Mouse (Mus musculus) megakaryocyte, embryonic 14.5 days (primary cell): ENCODE results near the gene Cntd1. TPM values are rescaled to one million over a fixed set of nuclear protein-coding genes. Genes with fewer than 3 reads are reported as not detected.
A peak's percentile ranks its signal among the peaks of the same experiment; 100 is the strongest.

Source experiments
- H3K27me3 ChIP-seq: replicated peaks from 2 replicates; pipeline ENCODE3; 2012; ENCODE audit warnings: inconsistent platforms
- H3K36me3 ChIP-seq: replicated peaks from 2 replicates; pipeline ENCODE3; 2012; ENCODE audit warnings: low read length, inconsistent platforms, mixed read lengths
- H3K4me1 ChIP-seq: 2 replicates; pipeline ENCODE4 v1.6.1; 2012; ENCODE audit warnings: inconsistent platforms
- H3K4me3 ChIP-seq: replicated peaks from 2 replicates; pipeline ENCODE3; 2012; ENCODE audit warnings: moderate library complexity, mild to moderate bottlenecking, inconsistent platforms
- H3K9me3 ChIP-seq: 2 replicates; pipeline ENCODE4 v1.6.1; 2012; ENCODE audit warnings: inconsistent platforms
- FLI1 ChIP-seq: IDR thresholded peaks from 2 replicates; pipeline ENCODE4 v1.6.1; 2012; ENCODE audit warnings: low read length, inconsistent platforms, mixed read lengths
- GATA1 ChIP-seq: IDR thresholded peaks from 3 replicates; pipeline ENCODE4 v1.6.1; 2012; ENCODE audit warnings: mixed read lengths, low read length, inconsistent platforms, borderline replicate concordance
- polyA plus RNA-seq: library from polyadenylated mRNA; stranded (reverse); fragments of >175 nt; gene quantifications from 2 replicates; pipeline ENCODE4 v1.2.3, GENCODE M21; 2012; ENCODE audit warnings: low replicate concordance; ENCODE audit not compliant: insufficient read depth

Cntd1 gene
- not detected in 2 replicates for polyA plus RNA-seq

GRCm38 (mm10) chr11:101278223-101279192, at the start of gene Cntd1, which contains the start of gene Coa3:
Cntd1 (plus strand) TSS chr11:101279012.
Coa3 (minus strand) TSS chr11:101279114.
- H3K36me3 ChIP-seq = peaks cover 28% of the 10 kb centered on the region
- H3K4me1 ChIP-seq = peaks cover 55% of the 10 kb centered on the region
- H3K4me3 ChIP-seq = peak within 1 kb of the TSS; percentile 98
- TF ChIP-seq GATA1 = no peak
- TF ChIP-seq FLI1 = no peak
- H3K27me3 ChIP-seq = peaks cover 9% of the 10 kb centered on the region
- H3K9me3 ChIP-seq = no peaks in the 10 kb centered on the region

- no peak for TF ChIP-seq FLI1
- no peak for TF ChIP-seq GATA1
- no peak overlapping the region for H3K4me3 ChIP-seq
- peaks cover 63% of the 10 kb centered on the region for H3K27me3 ChIP-seq
- no peaks in the 10 kb centered on the region for H3K9me3 ChIP-seq
- peaks cover 43% of the 10 kb centered on the region for H3K4me1 ChIP-seq
- no peaks in the 10 kb centered on the region for H3K36me3 ChIP-seq
Observed at GRCm38 (mm10) chr11:101229361-101229900, 49.4 kb upstream of the Cntd1 start.

- peaks cover 67% of the 10 kb centered on the region for H3K27me3 ChIP-seq
- H3K4me1 ChIP-seq = peaks cover 36% of the 10 kb centered on the region
- no peaks in the 10 kb centered on the region for H3K9me3 ChIP-seq
- no peaks in the 10 kb centered on the region for H3K36me3 ChIP-seq
- no peak overlapping the region for H3K4me3 ChIP-seq
- TF ChIP-seq GATA1 = no peak
- TF ChIP-seq FLI1 = no peak
Observed at GRCm38 (mm10) chr11:101230061-101230511, 48.7 kb upstream of the Cntd1 start.

GRCm38 (mm10) chr11:101230526-101230925, 48.3 kb upstream of the Cntd1 start:
- TF ChIP-seq GATA1 (no peak), FLI1 (no peak)
- peaks cover 69% of the 10 kb centered on the region for H3K27me3 ChIP-seq
- peaks cover 33% of the 10 kb centered on the region for H3K4me1 ChIP-seq
- no peaks in the 10 kb centered on the region for H3K9me3 ChIP-seq
- no peak overlapping the region for H3K4me3 ChIP-seq
- no peaks in the 10 kb centered on the region for H3K36me3 ChIP-seq

- H3K36me3 ChIP-seq = no peaks in the 10 kb centered on the region
- H3K27me3 ChIP-seq = peaks cover 69% of the 10 kb centered on the region
- peaks cover 1% of the 10 kb centered on the region for H3K9me3 ChIP-seq
- peak overlapping the region; percentile 82 for H3K4me3 ChIP-seq
- H3K4me1 ChIP-seq = peaks cover 33% of the 10 kb centered on the region
- TF ChIP-seq GATA1 (no peak), FLI1 (no peak)
Observed at GRCm38 (mm10) chr11:101230991-101231871, 47.6 kb upstream of the Cntd1 start.

GRCm38 (mm10) chr11:101232010-101232839, 46.6 kb upstream of the Cntd1 start:
- peaks cover 75% of the 10 kb centered on the region for H3K27me3 ChIP-seq
- peaks cover 33% of the 10 kb centered on the region for H3K4me1 ChIP-seq
- H3K4me3 ChIP-seq = peak overlapping the region; percentile 82
- no peaks in the 10 kb centered on the region for H3K36me3 ChIP-seq
- TF ChIP-seq GATA1 = no peak
- no peak for TF ChIP-seq FLI1
- peaks cover 8% of the 10 kb centered on the region for H3K9me3 ChIP-seq

GRCm38 (mm10) chr11:101233240-101233639, 45.6 kb upstream of the Cntd1 start:
- TF ChIP-seq GATA1 = no peak
- TF ChIP-seq FLI1 = no peak
- H3K4me1 ChIP-seq = peaks cover 37% of the 10 kb centered on the region
- peaks cover 76% of the 10 kb centered on the region for H3K27me3 ChIP-seq
- H3K4me3 ChIP-seq = no peak overlapping the region
- H3K36me3 ChIP-seq = no peaks in the 10 kb centered on the region
- H3K9me3 ChIP-seq = peaks cover 8% of the 10 kb centered on the region

GRCm38 (mm10) chr11:101234124-101234523, 44.7 kb upstream of the Cntd1 start:
- H3K4me3 ChIP-seq = no peak overlapping the region

More at GRCm38 (mm10) chr11:101234124-101234523, 44.7 kb upstream of the Cntd1 start:
- no peak for TF ChIP-seq GATA1
- TF ChIP-seq FLI1 = no peak
- no peaks in the 10 kb centered on the region for H3K36me3 ChIP-seq
- H3K27me3 ChIP-seq = peaks cover 75% of the 10 kb centered on the region
- H3K9me3 ChIP-seq = peaks cover 8% of the 10 kb centered on the region
- peaks cover 38% of the 10 kb centered on the region for H3K4me1 ChIP-seq
